Mouse (Mus musculus): Measurements from ENCODE around the gene Etl4. TPM values are rescaled to one million over a fixed set of nuclear protein-coding genes. Genes with fewer than 3 reads are reported as not detected.
A peak's percentile ranks its signal among the peaks of the same experiment; 100 is the strongest.

Gene Etl4
- total and polyA plus RNA-seq, 2 experiments from 2014 or later: 4.8 to 10.9 TPM

DNA sequence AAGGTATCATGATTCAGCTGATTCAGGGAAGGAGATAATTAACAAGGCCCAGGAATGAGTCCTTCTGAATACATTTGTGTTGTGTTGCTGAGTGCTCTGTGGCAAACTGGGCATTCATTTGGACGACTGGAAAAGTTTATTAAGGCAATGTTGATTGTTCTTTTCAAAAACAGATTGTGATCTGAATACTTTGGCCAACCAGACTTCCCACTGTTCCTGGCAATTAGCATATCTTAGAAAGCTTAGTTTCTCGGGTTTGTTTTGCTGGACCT is 745.7 kb downstream of the Etl4 start:
- no peak overlapping the region for H3K9ac ChIP-seq (replicated peaks; ENCODE audit: low read length, poor library complexity, severe bottlenecking)
- WGBS: 22% methylated on average over 2 of the region's 2 CpGs
- DNase-seq (ENCODE audit: low spot score): no peak

DNA sequence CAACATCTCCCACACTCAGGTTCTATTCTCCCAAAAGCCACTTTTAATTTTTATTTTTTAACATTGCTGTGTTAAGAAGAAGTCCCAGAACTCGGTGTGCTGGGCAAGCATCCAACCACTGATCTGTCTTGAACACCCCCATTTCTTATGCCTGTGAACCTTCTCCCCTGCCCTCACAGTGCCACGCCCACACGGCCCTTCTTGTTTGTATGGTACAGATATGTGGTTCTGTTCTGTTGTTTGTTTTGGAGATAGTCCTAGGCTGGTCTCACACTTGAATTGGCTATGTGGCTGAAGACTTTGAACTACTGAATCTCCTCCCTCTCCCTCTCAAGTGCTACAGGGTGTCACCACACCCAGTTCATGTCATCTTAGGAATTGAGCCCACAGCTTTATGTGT is 748.3 kb downstream of the Etl4 start:
- no peak for TF ChIP-seq CTCF (IDR thresholded peaks at IDR 0.05)
- H3K9ac ChIP-seq (replicated peaks; ENCODE audit: low read length, poor library complexity, severe bottlenecking): no peak overlapping the region
- H3K4me1 ChIP-seq (ENCODE audit: insufficient read depth, low read length): no peaks in the 10 kb centered on the region

More for the DNA sequence above, 745.7 kb downstream of the Etl4 start:
- no peaks in the 10 kb centered on the region for H3K36me3 ChIP-seq (ENCODE audit: insufficient read depth, low read length)
- H3K4me1 ChIP-seq (ENCODE audit: insufficient read depth, low read length): no peaks in the 10 kb centered on the region
- no peaks in the 10 kb centered on the region for H3K9me3 ChIP-seq (ENCODE audit: low read length)
- ATAC-seq (ENCODE audit: low FRiP score): no peak
- no peak overlapping the region for H3K27ac ChIP-seq (ENCODE audit: low read depth, low read length)
- no peaks in the 10 kb centered on the region for H3K27me3 ChIP-seq (ENCODE audit: insufficient read depth, low read length)
- H3K4me3 ChIP-seq (ENCODE audit: low read depth, low read length): no peak overlapping the region
- no peak for TF ChIP-seq CTCF (IDR thresholded peaks at IDR 0.05)
- no peak overlapping the region for H3K4me2 ChIP-seq (ENCODE audit: low read depth, low read length, poor library complexity, severe bottlenecking)

DNA sequence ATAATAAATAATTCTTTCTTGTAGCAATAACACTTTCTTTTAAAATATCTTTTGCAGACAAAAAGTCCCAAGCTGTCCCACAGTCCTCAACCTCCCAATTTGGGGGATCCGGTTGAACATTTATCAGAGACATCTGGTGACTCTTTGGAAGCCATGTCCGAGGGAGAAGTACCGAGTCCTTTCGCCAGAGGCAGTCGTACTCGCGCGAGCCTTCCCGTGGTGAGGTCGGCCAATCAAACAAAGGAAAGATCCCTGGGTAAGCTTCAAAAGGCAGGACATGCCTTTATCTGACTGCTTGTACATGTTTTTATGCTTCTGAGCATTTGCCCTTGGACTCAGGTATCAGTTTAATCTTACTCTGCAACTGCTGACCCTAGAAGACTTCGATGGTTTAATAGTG is 752.3 kb downstream of the Etl4 start:
- no peaks in the 10 kb centered on the region for H3K9me3 ChIP-seq (ENCODE audit: low read length)
- no peaks in the 10 kb centered on the region for H3K36me3 ChIP-seq (ENCODE audit: insufficient read depth, low read length)
- no peaks in the 10 kb centered on the region for H3K27me3 ChIP-seq (ENCODE audit: insufficient read depth, low read length)
- no peak for DNase-seq (ENCODE audit: low spot score)
- no peak for TF ChIP-seq CTCF (IDR thresholded peaks at IDR 0.05)
- no peak overlapping the region for H3K9ac ChIP-seq (replicated peaks; ENCODE audit: low read length, poor library complexity, severe bottlenecking)
- WGBS: 90% methylated on average over 11 of the region's 11 CpGs
- no peaks in the 10 kb centered on the region for H3K4me1 ChIP-seq (ENCODE audit: insufficient read depth, low read length)
- no peak overlapping the region for H3K4me3 ChIP-seq (ENCODE audit: low read depth, low read length)
- ATAC-seq (ENCODE audit: low FRiP score): no peak
- H3K4me2 ChIP-seq (ENCODE audit: low read depth, low read length, poor library complexity, severe bottlenecking): no peak overlapping the region
- no peak overlapping the region for H3K27ac ChIP-seq (ENCODE audit: low read depth, low read length)

More for the DNA sequence above, 748.3 kb downstream of the Etl4 start:
- Histone ChIP-seq H3K36me3 (ENCODE audit: insufficient read depth, low read length) (no peaks in the 10 kb centered on the region), H3K4me3 (ENCODE audit: low read depth, low read length) (no peak overlapping the region), H3K9me3 (ENCODE audit: low read length) (no peaks in the 10 kb centered on the region), H3K4me2 (ENCODE audit: low read depth, low read length, poor library complexity, severe bottlenecking) (no peak overlapping the region), H3K27me3 (ENCODE audit: insufficient read depth, low read length) (no peaks in the 10 kb centered on the region), H3K27ac (ENCODE audit: low read depth, low read length) (no peak overlapping the region)
- no peak for ATAC-seq (ENCODE audit: low FRiP score)
- WGBS: 91% methylated on average over 3 of the region's 3 CpGs
- no peak for DNase-seq (ENCODE audit: low spot score)

DNA sequence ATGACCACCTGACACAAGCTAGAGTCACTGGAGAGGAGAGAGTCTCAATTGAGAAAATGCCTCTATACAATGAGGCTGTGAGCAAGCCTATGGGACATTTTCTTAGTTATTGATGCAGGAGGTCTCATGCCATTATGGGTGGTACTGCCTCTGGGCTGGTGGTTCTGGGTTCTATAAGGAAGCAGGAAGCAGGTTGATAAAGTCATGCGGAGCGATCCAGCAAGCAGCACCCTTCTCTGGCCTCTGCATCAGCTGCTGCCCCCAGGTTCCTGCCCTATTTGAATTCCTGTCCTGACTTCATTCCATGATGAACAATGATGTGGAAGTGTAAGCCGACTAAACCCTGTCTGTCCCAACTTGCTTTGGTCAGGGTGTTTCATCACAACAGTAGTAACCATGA is 753.1 kb downstream of the Etl4 start:
- H3K27me3 ChIP-seq (ENCODE audit: insufficient read depth, low read length): no peaks in the 10 kb centered on the region
- H3K36me3 ChIP-seq (ENCODE audit: insufficient read depth, low read length): no peaks in the 10 kb centered on the region
- no peak overlapping the region for H3K4me3 ChIP-seq (ENCODE audit: low read depth, low read length)
- H3K27ac ChIP-seq (ENCODE audit: low read depth, low read length): no peak overlapping the region
- DNase-seq (ENCODE audit: low spot score) (no peak), ATAC-seq (ENCODE audit: low FRiP score) (no peak)
- H3K9ac ChIP-seq (replicated peaks; ENCODE audit: low read length, poor library complexity, severe bottlenecking): no peak overlapping the region
- 89% methylated on average over 3 of the region's 3 CpGs for WGBS
- H3K4me1 ChIP-seq (ENCODE audit: insufficient read depth, low read length): no peaks in the 10 kb centered on the region
- no peak for TF ChIP-seq CTCF (IDR thresholded peaks at IDR 0.05)
- H3K4me2 ChIP-seq (ENCODE audit: low read depth, low read length, poor library complexity, severe bottlenecking): no peak overlapping the region
- H3K9me3 ChIP-seq (ENCODE audit: low read length): no peaks in the 10 kb centered on the region

DNA sequence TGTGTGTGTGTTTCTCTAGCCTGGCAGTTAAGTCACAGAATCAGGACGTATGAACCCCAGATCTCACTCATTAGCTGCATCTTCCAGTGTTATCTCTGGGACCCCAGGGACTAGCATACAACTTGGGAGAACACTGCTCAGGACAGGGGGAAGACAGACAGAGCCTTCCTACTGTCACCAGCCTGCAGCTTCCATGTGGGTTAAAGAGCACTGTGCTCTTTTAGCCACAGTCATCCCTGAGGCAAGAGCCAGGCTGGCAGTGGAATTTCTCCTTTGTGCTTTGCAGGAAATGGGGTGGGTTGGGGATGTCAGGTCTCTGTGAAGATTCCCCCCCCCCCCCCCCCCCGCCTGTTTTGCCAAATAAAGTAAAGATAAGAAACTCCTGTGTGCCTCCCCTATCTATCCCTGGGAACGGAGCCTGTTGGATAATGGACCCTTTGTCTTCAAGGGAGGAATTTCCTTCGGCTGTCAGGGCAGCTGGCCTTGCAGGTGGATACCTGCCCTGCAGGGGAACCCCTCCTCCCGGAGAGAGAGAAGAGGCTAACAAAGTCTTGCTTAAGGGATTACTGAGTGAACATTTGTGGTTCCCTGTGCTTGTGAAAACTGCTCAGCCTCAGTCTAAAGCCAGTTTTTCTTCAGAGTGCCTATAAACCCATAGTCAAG is 755.9 kb downstream of the Etl4 start:
- Histone ChIP-seq H3K9me3 (ENCODE audit: low read length) (no peaks in the 10 kb centered on the region), H3K4me1 (ENCODE audit: insufficient read depth, low read length) (no peaks in the 10 kb centered on the region), H3K9ac (replicated peaks; ENCODE audit: low read length, poor library complexity, severe bottlenecking) (no peak overlapping the region), H3K4me2 (ENCODE audit: low read depth, low read length, poor library complexity, severe bottlenecking) (no peak overlapping the region), H3K4me3 (ENCODE audit: low read depth, low read length) (no peak overlapping the region), H3K27ac (ENCODE audit: low read depth, low read length) (no peak overlapping the region), H3K36me3 (ENCODE audit: insufficient read depth, low read length) (no peaks in the 10 kb centered on the region), H3K27me3 (ENCODE audit: insufficient read depth, low read length) (no peaks in the 10 kb centered on the region)
- 26% methylated on average over 5 of the region's 5 CpGs for WGBS
- no peak for ATAC-seq (ENCODE audit: low FRiP score)
- no peak for TF ChIP-seq CTCF (IDR thresholded peaks at IDR 0.05)
- no peak for DNase-seq (ENCODE audit: low spot score)

DNA sequence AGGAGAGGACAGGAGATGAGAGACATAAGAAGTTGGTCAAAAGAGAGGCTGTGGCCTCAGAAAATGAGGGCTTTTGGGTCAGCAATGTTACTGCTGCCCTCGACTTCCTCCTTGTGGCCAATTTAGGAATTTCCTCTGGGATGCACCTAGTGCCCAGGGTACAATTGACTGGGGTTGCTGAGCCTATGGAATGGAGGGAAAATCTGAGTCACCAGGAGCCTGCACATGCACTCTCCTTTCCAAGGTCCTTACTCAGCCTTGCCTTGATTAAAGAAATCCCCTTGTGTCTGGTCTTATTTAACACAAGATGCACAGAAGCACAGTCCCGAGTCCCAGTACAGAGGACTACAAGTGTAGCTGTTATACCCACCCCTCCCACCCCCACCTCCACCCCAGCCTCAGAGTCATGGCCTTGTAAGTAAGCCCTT is 756.5 kb downstream of the Etl4 start:
- Histone ChIP-seq H3K9ac (replicated peaks; ENCODE audit: low read length, poor library complexity, severe bottlenecking) (no peak overlapping the region), H3K27ac (ENCODE audit: low read depth, low read length) (no peak overlapping the region), H3K9me3 (ENCODE audit: low read length) (no peaks in the 10 kb centered on the region), H3K4me3 (ENCODE audit: low read depth, low read length) (no peak overlapping the region), H3K4me1 (ENCODE audit: insufficient read depth, low read length) (no peaks in the 10 kb centered on the region), H3K4me2 (ENCODE audit: low read depth, low read length, poor library complexity, severe bottlenecking) (no peak overlapping the region), H3K36me3 (ENCODE audit: insufficient read depth, low read length) (no peaks in the 10 kb centered on the region), H3K27me3 (ENCODE audit: insufficient read depth, low read length) (no peaks in the 10 kb centered on the region)
- TF ChIP-seq CTCF (IDR thresholded peaks at IDR 0.05): peak; percentile 79
- peak; percentile 59 for DNase-seq (ENCODE audit: low spot score)
- ATAC-seq (ENCODE audit: low FRiP score): peak; percentile 49; the same call in 1 of the 2 replicates
- 38% methylated on average over 2 of the region's 2 CpGs for WGBS

All from midbrain, postnatal 0 days (tissue).